Mouse (Mus musculus): Measurements from ENCODE around the gene H2-Oa. TPM values are rescaled to one million over a fixed set of nuclear protein-coding genes. Genes with fewer than 3 reads are reported as not detected.

The H2-Oa gene
- polyA plus RNA-seq (2017; shearing (Covaris generic)): 34.3 TPM

GRCm38 (mm10) chr17:34092197-34092875, at the start of gene H2-Oa:
Gene H2-Oa (plus strand): TSS chr17:34092340.

GRCm38 (mm10) chr17:34119249-34120179, 27.4 kb downstream of the H2-Oa start, which contains the start of gene H2-DMa:
Gene H2-DMa (plus strand): TSS chr17:34119541.

DNA sequence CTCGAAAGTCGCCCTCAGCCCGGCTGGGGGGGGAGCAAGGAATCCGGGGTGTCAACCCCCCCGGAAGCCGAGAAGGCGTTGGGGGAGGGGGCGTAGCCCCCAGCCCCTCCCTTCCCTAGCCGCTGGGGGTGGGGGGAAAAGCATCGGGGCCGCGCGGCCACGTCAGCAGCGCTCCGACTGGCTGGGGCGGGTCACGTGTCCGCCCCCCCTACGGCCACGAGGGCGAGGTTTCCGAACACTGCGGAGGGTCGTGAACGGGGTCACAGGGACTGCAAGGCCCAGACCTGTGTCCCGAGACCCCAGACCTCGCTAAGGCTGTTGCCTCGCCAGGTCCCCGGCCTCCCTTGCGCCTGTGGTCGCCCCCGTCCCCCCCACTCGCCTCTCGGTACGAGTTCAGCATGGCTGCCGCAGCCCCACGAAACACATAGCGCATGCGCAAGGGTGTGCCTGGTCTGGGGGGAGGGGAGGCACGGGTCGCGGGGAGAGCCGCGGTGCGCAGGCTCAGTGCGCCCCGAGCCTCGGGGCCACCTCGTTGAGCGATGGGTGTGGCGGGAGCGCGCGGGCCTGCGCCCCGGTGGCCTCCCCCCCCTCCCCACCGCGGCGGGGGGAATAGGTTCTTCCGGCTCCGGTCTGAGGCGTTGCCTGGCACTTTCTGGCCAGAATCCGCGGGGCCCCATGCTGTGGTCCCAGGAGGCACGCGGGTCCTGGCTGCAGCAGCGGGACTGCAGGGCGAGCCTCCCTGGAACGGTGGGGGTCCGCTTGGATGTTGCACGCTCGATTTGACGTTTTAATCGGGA, 30.2 kb downstream of the H2-Oa start, which contains the start of gene Brd2:
TSS of gene Brd2 (minus strand) at position 447 of the 797 bp plus-strand sequence.

DNA sequence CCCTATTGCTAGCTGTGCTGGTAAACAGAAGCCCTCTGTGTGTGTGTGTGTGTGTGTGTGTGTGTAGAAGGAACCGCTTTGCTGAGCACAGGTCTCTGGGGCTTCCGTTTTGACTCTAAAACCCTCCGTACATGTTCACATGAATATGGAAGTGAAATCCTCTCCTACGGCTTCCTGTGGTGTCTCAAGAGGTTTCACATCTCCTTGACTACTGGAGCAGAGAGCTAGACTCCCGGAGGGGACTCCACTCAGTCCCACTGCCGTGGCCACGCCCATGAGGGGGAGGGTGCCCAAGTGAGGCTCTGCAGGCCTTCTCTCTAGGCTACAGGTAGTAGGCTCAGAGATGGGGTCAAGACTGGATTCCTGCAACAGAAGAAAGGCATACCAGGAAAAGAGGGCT, 50.9 kb downstream of the H2-Oa start, which contains the start of gene H2-DMb2:
TSS of gene H2-DMb2 (plus strand) at position 275 of the 400 bp plus-strand sequence.

Other genes starting within 250 kb of the H2-Oa start
- gene Cd320, start 249.2 kb upstream of the H2-Oa start, polyA plus RNA-seq (2017; shearing (Covaris generic)): 32.2 TPM
- not detected for gene Gm7029, start 218.5 kb upstream of the H2-Oa start, polyA plus RNA-seq (2017; shearing (Covaris generic))
- 8.5 TPM for gene Kifc1, start 201.7 kb upstream of the H2-Oa start, polyA plus RNA-seq (2017; shearing (Covaris generic))
- gene Platr17, start 187.2 kb upstream of the H2-Oa start, polyA plus RNA-seq (2017; shearing (Covaris generic)): 5.0 TPM
- gene Daxx, start 182.9 kb upstream of the H2-Oa start, polyA plus RNA-seq (2017; shearing (Covaris generic)): 132 TPM
- gene Tapbp, start 176.4 kb upstream of the H2-Oa start, polyA plus RNA-seq (2017; shearing (Covaris generic)): 697 TPM
- gene Zbtb22, start 176.4 kb upstream of the H2-Oa start, polyA plus RNA-seq (2017; shearing (Covaris generic)): 20.2 TPM
- gene Rgl2, start 162.8 kb upstream of the H2-Oa start, polyA plus RNA-seq (2017; shearing (Covaris generic)): 135 TPM
- 140 TPM for gene Pfdn6, start 152.0 kb upstream of the H2-Oa start, polyA plus RNA-seq (2017; shearing (Covaris generic))
- gene Wdr46, start 151.7 kb upstream of the H2-Oa start, polyA plus RNA-seq (2017; shearing (Covaris generic)): 58.5 TPM
- 30.8 TPM for gene B3galt4, start 140.9 kb upstream of the H2-Oa start, polyA plus RNA-seq (2017; shearing (Covaris generic))
- gene Vps52, start 136.5 kb upstream of the H2-Oa start, polyA plus RNA-seq (2017; shearing (Covaris generic)): 89.2 TPM
- gene Rps18, start 136.3 kb upstream of the H2-Oa start, polyA plus RNA-seq (2017; shearing (Covaris generic)): 2,816 TPM
- 13,533 TPM for gene H2-K1, start 92.0 kb upstream of the H2-Oa start, polyA plus RNA-seq (2017; shearing (Covaris generic))
- 21.4 TPM for gene Ring1, start 67.7 kb upstream of the H2-Oa start, polyA plus RNA-seq (2017; shearing (Covaris generic))
- 41.5 TPM for gene H2-Ke6, start 64.3 kb upstream of the H2-Oa start, polyA plus RNA-seq (2017; shearing (Covaris generic))
- 132 TPM for gene Slc39a7, start 60.7 kb upstream of the H2-Oa start, polyA plus RNA-seq (2017; shearing (Covaris generic))
- gene Rxrb, start 60.5 kb upstream of the H2-Oa start, polyA plus RNA-seq (2017; shearing (Covaris generic)): 22.6 TPM
- 3.3 TPM for gene Col11a2, start 52.9 kb upstream of the H2-Oa start, polyA plus RNA-seq (2017; shearing (Covaris generic))
- 108 TPM for gene H2-DMa, start 27.2 kb downstream of the H2-Oa start, polyA plus RNA-seq (2017; shearing (Covaris generic))
- gene Brd2, start 30.3 kb downstream of the H2-Oa start, polyA plus RNA-seq (2017; shearing (Covaris generic)): 142 TPM
- gene H2-DMb2, start 51.0 kb downstream of the H2-Oa start, polyA plus RNA-seq (2017; shearing (Covaris generic)): 5.1 TPM
- gene H2-DMb1, start 60.7 kb downstream of the H2-Oa start, polyA plus RNA-seq (2017; shearing (Covaris generic)): 4.3 TPM
- 516 TPM for gene Tap1, start 95.2 kb downstream of the H2-Oa start, polyA plus RNA-seq (2017; shearing (Covaris generic))
- gene Psmb9, start 95.4 kb downstream of the H2-Oa start, polyA plus RNA-seq (2017; shearing (Covaris generic)): 713 TPM
- gene Psmb8, start 105.4 kb downstream of the H2-Oa start, polyA plus RNA-seq (2017; shearing (Covaris generic)): 1,545 TPM
- 455 TPM for gene Tap2, start 111.2 kb downstream of the H2-Oa start, polyA plus RNA-seq (2017; shearing (Covaris generic))
- 78.8 TPM for gene H2-Ob, start 146.6 kb downstream of the H2-Oa start, polyA plus RNA-seq (2017; shearing (Covaris generic))
- 31.4 TPM for gene H2-Ab1, start 165.3 kb downstream of the H2-Oa start, polyA plus RNA-seq (2017; shearing (Covaris generic))
- 20.8 TPM for gene H2-Aa, start 195.5 kb downstream of the H2-Oa start, polyA plus RNA-seq (2017; shearing (Covaris generic))
- gene H2-Eb1, start 213.5 kb downstream of the H2-Oa start, polyA plus RNA-seq (2017; shearing (Covaris generic)): 18.7 TPM
- gene H2-Eb2, start 233.3 kb downstream of the H2-Oa start, polyA plus RNA-seq (2017; shearing (Covaris generic)): 0.11 TPM